Mouse (Mus musculus) heart, adult 2 months (tissue): ENCODE measurements around the gene Use1. TPM values are rescaled to one million over a fixed set of nuclear protein-coding genes. Genes with fewer than 3 reads are reported as not detected.

Experiments
- DNase-seq, 2 experiments: peaks; one replicate each; pipeline ENCODE4 v3.0.0; 2021
- H3K27ac ChIP-seq: fragments of 200-600 bp; 2 replicates; pipeline ENCODE4 v1.8.1; 2022
- H3K27me3 ChIP-seq: fragments of 200-500 bp; 2 replicates; pipeline ENCODE4 v1.6.1; 2012; ENCODE audit warnings: mild to moderate bottlenecking, low read length, inconsistent platforms, mixed read lengths; ENCODE audit not compliant: control insufficient read depth, insufficient read depth
- H3K36me3 ChIP-seq: fragments of 200-500 bp; 2 replicates; pipeline ENCODE4 v1.6.1; 2012; ENCODE audit warnings: low read length, inconsistent platforms; ENCODE audit not compliant: control insufficient read depth, insufficient read depth
- H3K4me1 ChIP-seq: fragments of 200-500 bp; 2 replicates; pipeline ENCODE4 v1.6.1; 2011; ENCODE audit warnings: low read length; ENCODE audit not compliant: control insufficient read depth, insufficient read depth
- H3K4me3 ChIP-seq: fragments of 200-600 bp; 2 replicates; pipeline ENCODE4 v1.8.1; 2022
- H3K79me2 ChIP-seq: fragments of 200-500 bp; replicated peaks from 2 replicates; pipeline ENCODE4 v1.6.1; 2012; ENCODE audit warnings: mild to moderate bottlenecking, inconsistent platforms, low read length, moderate library complexity, mixed read lengths; ENCODE audit not compliant: control insufficient read depth, insufficient read depth
- H3K9ac ChIP-seq: fragments of 200-500 bp; 2 replicates; pipeline ENCODE4 v1.6.1; 2012; ENCODE audit warnings: low read depth, mild to moderate bottlenecking, control low read depth, inconsistent platforms, low read length, mixed read lengths
- CTCF ChIP-seq: fragments of 200-600 bp; IDR thresholded peaks from 2 replicates; pipeline ENCODE4 v1.8.1; 2022; ENCODE audit warnings: antibody characterized with exemption, mild to moderate bottlenecking, moderate library complexity
- EP300 ChIP-seq: fragments of 200-500 bp; IDR thresholded peaks from 2 replicates; pipeline ENCODE4 v1.6.1; 2011; ENCODE audit warnings: low read depth, low read length, control low read depth; ENCODE audit not compliant: insufficient read depth
- POLR2A ChIP-seq: fragments of 200-500 bp; IDR thresholded peaks from 2 replicates; pipeline ENCODE4 v1.6.1; 2011; ENCODE audit warnings: mild to moderate bottlenecking, low read depth, low read length, control low read depth; ENCODE audit not compliant: insufficient read depth
- WGBS: fragments of 180-500 bp; shearing (Covaris S2); methylation state at CpG from one replicate; pipeline ENCODE4 v1.1.7; 2018; 5-methylcytosine and 5-hydroxymethylcytosine counted together
- intact Hi-C: fragments of 180-260 bp; cut with DNase I; formaldehyde crosslinking; loops from one replicate; pipeline ENCODE4 v1.15.1; 2025
- polyA plus RNA-seq: library from polyadenylated mRNA; depleted of rRNA; stranded (reverse); fragments of >200 nt; gene quantifications from 2 replicates; pipeline ENCODE4 v1.2.3, GENCODE M21; 2012
- total RNA-seq, 2 experiments: library from RNA; stranded (reverse); gene quantifications; 2 replicates each; pipeline ENCODE4 v1.2.3; 2021

Gene Use1
- total and polyA plus RNA-seq, 3 experiments, result 120 to 169 (median 140) TPM

- no peak for DNase-seq
- WGBS, result 77% methylated on average over 12 of the region's 12 CpGs
Observed at GRCm38 (mm10) chr8:71385212-71385835, 18.7 kb downstream of the Use1 start.

GRCm38 (mm10) chr8:71388267-71388666 lies 21.6 kb downstream of the Use1 start:
- Histone ChIP-seq H3K27ac (peak overlapping the region; percentile 66), H3K79me2 (no peaks in the 10 kb centered on the region)
- 31% methylated on average over 1 of the region's 1 CpGs for WGBS

More at GRCm38 (mm10) chr8:71385212-71385835, 18.7 kb downstream of the Use1 start:
- H3K36me3 ChIP-seq, result no peaks in the 10 kb centered on the region
- H3K4me3 ChIP-seq, result no peak overlapping the region
- intact Hi-C loops, result no loop called here
- no peak overlapping the region for H3K9ac ChIP-seq
- H3K79me2 ChIP-seq, result peaks cover 4% of the 10 kb centered on the region; the same call in 1 of the 2 replicates
- no peaks in the 10 kb centered on the region for H3K27me3 ChIP-seq
- TF ChIP-seq CTCF (peak; percentile 43), POLR2A (no peak), EP300 (no peak)
- peaks cover 7% of the 10 kb centered on the region for H3K4me1 ChIP-seq
- H3K27ac ChIP-seq, result no peak overlapping the region

GRCm38 (mm10) chr8:71391696-71392095 lies 25.0 kb downstream of the Use1 start:
- H3K4me3 ChIP-seq, result no peak overlapping the region
- H3K27me3 ChIP-seq, result no peaks in the 10 kb centered on the region
- TF ChIP-seq EP300 (no peak), POLR2A (no peak), CTCF (no peak)
- 94% methylated on average over 2 of the region's 2 CpGs for WGBS
- H3K36me3 ChIP-seq, result no peaks in the 10 kb centered on the region
- H3K79me2 ChIP-seq, result no peaks in the 10 kb centered on the region; the same call in 1 of the 2 replicates
- peaks cover 5% of the 10 kb centered on the region for H3K4me1 ChIP-seq
- peak in 1 of 2 experiments; percentile 5 for DNase-seq
- intact Hi-C loops, result no loop called here
- H3K27ac ChIP-seq, result no peak overlapping the region
- H3K9ac ChIP-seq, result no peak overlapping the region

More at GRCm38 (mm10) chr8:71388267-71388666, 21.6 kb downstream of the Use1 start:
- no peak overlapping the region for H3K4me3 ChIP-seq
- peaks cover 4% of the 10 kb centered on the region for H3K4me1 ChIP-seq
- intact Hi-C loops, result no loop called here
- no peak for TF ChIP-seq CTCF
- peak; percentile 33; the same call in 1 of the 2 replicates for TF ChIP-seq POLR2A
- 0 out of 2 replicates have a peak, but pooled peaks have one; percentile 54 for TF ChIP-seq EP300
- peak in 1 of 2 experiments; percentile 57 for DNase-seq
- H3K27me3 ChIP-seq, result no peaks in the 10 kb centered on the region
- no peaks in the 10 kb centered on the region for H3K36me3 ChIP-seq
- no peak overlapping the region for H3K9ac ChIP-seq

GRCm38 (mm10) chr8:71392391-71392790 lies 25.7 kb downstream of the Use1 start:
- no peak overlapping the region for H3K27ac ChIP-seq
- H3K79me2 ChIP-seq, result no peaks in the 10 kb centered on the region; the same call in 1 of the 2 replicates
- H3K9ac ChIP-seq, result no peak overlapping the region
- 82% methylated on average over 5 of the region's 5 CpGs for WGBS
- peak; percentile 1 to 16 for DNase-seq
- intact Hi-C loops, result no loop called here
- no peak overlapping the region for H3K4me3 ChIP-seq
- H3K4me1 ChIP-seq, result peaks cover 6% of the 10 kb centered on the region
- TF ChIP-seq POLR2A, result no peak; the same call in 1 of the 2 replicates
- no peak for TF ChIP-seq EP300
- no peak for TF ChIP-seq CTCF
- no peaks in the 10 kb centered on the region for H3K27me3 ChIP-seq
- H3K36me3 ChIP-seq, result no peaks in the 10 kb centered on the region

GRCm38 (mm10) chr8:71392871-71393270 lies 26.2 kb downstream of the Use1 start:
- peaks cover 6% of the 10 kb centered on the region for H3K4me1 ChIP-seq
- H3K27me3 ChIP-seq, result no peaks in the 10 kb centered on the region
- intact Hi-C loops, result no loop called here
- H3K4me3 ChIP-seq, result peak overlapping the region; percentile 53
- H3K36me3 ChIP-seq, result no peaks in the 10 kb centered on the region
- no peak for TF ChIP-seq EP300
- no peak for TF ChIP-seq POLR2A
- TF ChIP-seq CTCF, result no peak
- no peaks in the 10 kb centered on the region; the same call in 1 of the 2 replicates for H3K79me2 ChIP-seq
- peak overlapping the region; percentile 12; the same call in 1 of the 2 replicates for H3K27ac ChIP-seq
- H3K9ac ChIP-seq, result no peak overlapping the region
- 17% methylated on average over 3 of the region's 3 CpGs for WGBS
- peak; percentile 13 to 18 for DNase-seq

- Histone ChIP-seq H3K27me3 (no peaks in the 10 kb centered on the region), H3K36me3 (no peaks in the 10 kb centered on the region), H3K9ac (peak overlapping the region; percentile 81), H3K79me2 (no peaks in the 10 kb centered on the region; the same call in 1 of the 2 replicates), H3K4me3 (peak overlapping the region; percentile 53), H3K27ac (peak overlapping the region; percentile 97), H3K4me1 (peaks cover 3% of the 10 kb centered on the region)
- 46% methylated on average over 7 of the region's 7 CpGs for WGBS
- no peak for TF ChIP-seq EP300
- TF ChIP-seq CTCF, result no peak
- TF ChIP-seq POLR2A, result no peak
- peak; percentile 8 to 33 for DNase-seq
- intact Hi-C loops, result loop anchor here (1.0 kb wide), 1 partner anchor 11 kb away; no protein-coding TSS in a partner anchor
Observed at GRCm38 (mm10) chr8:71394481-71394880, 27.8 kb downstream of the Use1 start.
